Mouse (Mus musculus) activated CD4-positive, CD25-positive, alpha-beta regulatory T cell, adult 4 months (primary cell): ENCODE data around the gene Mr1. TPM values are rescaled to one million over a fixed set of nuclear protein-coding genes. Genes with fewer than 3 reads are reported as not detected.
A peak's percentile ranks its signal among the peaks of the same experiment; 100 is the strongest.

Experiments
- ATAC-seq: one replicate; pipeline ENCODE4 v1.8.0; 2017
- polyA plus RNA-seq, 2 experiments: library from polyadenylated mRNA; unstranded; fragments of 100-300 nt; shearing (Covaris generic); gene quantifications; one replicate each; pipeline ENCODE4 v1.2.1; 2017

The Mr1 gene
- polyA plus RNA-seq: 10 to 100 TPM; 19.1 to 20.7 TPM

- peak; percentile 97 for ATAC-seq
Measured at GRCm38 (mm10) chr1:155146572-155146980, at the start of gene Mr1. Mr1 (minus strand) TSS chr1:155146814.

- no peak for ATAC-seq
Measured at GRCm38 (mm10) chr1:155192805-155193368, 46.3 kb upstream of the Mr1 start.

GRCm38 (mm10) chr1:155191671-155192070 lies 45.1 kb upstream of the Mr1 start:
- ATAC-seq: no peak

- no peak for ATAC-seq
Measured at GRCm38 (mm10) chr1:155191219-155191618, 44.6 kb upstream of the Mr1 start.

GRCm38 (mm10) chr1:155188656-155189055 lies 42.0 kb upstream of the Mr1 start:
- ATAC-seq: no peak

- ATAC-seq: no peak
Measured at GRCm38 (mm10) chr1:155184191-155184590, 37.6 kb upstream of the Mr1 start.

- ATAC-seq: no peak
Measured at GRCm38 (mm10) chr1:155178192-155178924, 31.7 kb upstream of the Mr1 start.

- peak; percentile 41 for ATAC-seq
Measured at GRCm38 (mm10) chr1:155174424-155174823, 27.8 kb upstream of the Mr1 start.

GRCm38 (mm10) chr1:155173644-155174016 lies 27.0 kb upstream of the Mr1 start:
- peak; percentile 67 for ATAC-seq

- peak; percentile 57 for ATAC-seq
Measured at GRCm38 (mm10) chr1:155172895-155173643, 26.5 kb upstream of the Mr1 start.

- ATAC-seq: no peak
Measured at GRCm38 (mm10) chr1:155169935-155170334, 23.3 kb upstream of the Mr1 start.

GRCm38 (mm10) chr1:155167453-155167852 lies 20.8 kb upstream of the Mr1 start:
- no peak for ATAC-seq

GRCm38 (mm10) chr1:155158970-155159484 lies 12.4 kb upstream of the Mr1 start:
- peak; percentile 37 for ATAC-seq

- peak; percentile 96 for ATAC-seq
Measured at GRCm38 (mm10) chr1:155158141-155158969, 11.7 kb upstream of the Mr1 start, which contains the start of gene Stx6. Stx6 (plus strand) TSS chr1:155158715.

- no peak for ATAC-seq
Measured at GRCm38 (mm10) chr1:155153906-155154305, 7.3 kb upstream of the Mr1 start.

- ATAC-seq: no peak
Measured at GRCm38 (mm10) chr1:155150821-155151220, 4.2 kb upstream of the Mr1 start.

- ATAC-seq: no peak
Measured at GRCm38 (mm10) chr1:155149403-155149802, 2.8 kb upstream of the Mr1 start.

- no peak for ATAC-seq
Measured at GRCm38 (mm10) chr1:155147228-155147627, 614 bp upstream of the Mr1 start.

- ATAC-seq: peak; percentile 72
Measured at GRCm38 (mm10) chr1:155145620-155146019, 994 bp downstream of the Mr1 start.

GRCm38 (mm10) chr1:155140076-155140475 lies 6.5 kb downstream of the Mr1 start:
- peak; percentile 94 for ATAC-seq

GRCm38 (mm10) chr1:155138795-155139194 lies 7.8 kb downstream of the Mr1 start:
- peak; percentile 35 for ATAC-seq

- no peak for ATAC-seq
Measured at GRCm38 (mm10) chr1:155134866-155135265, 11.7 kb downstream of the Mr1 start.
